27 mouse cellular contexts compared by ENCODE assay signal in genomic region chr19:56316531-56316930, GRCm38 (mm10). TPM values are rescaled to one million over a fixed set of nuclear protein-coding genes. Genes with fewer than 3 reads are reported as not detected.
DNase-seq lines count a peak whose midpoint lies in the region; ATAC-seq and TF ChIP-seq lines count a peak whose summit lies in the region.
"Had no signal": no experiment of that assay in that cellular context is flagged by ENCODE, and none has a peak within 500 bp of the region (broad histone marks: within the 10 kb centered on the region; RNA-seq: fewer than 3 reads in every experiment).

No protein-coding gene starts in this region.

- H3K27ac ChIP-seq in heart, embryonic 13.5 days (replicated peaks), result 0 out of 2 replicates have a peak overlapping the region, but pooled peaks have one; percentile 10
- H3K27ac ChIP-seq in testis, adult 2 months (ENCODE audit: control insufficient read depth, insufficient read depth, low read depth, low read length), result peak overlapping the region; percentile 20; the same call in 1 of the 2 replicates
- H3K27ac ChIP-seq: embryonic facial prominence, embryonic 10.5 days; embryonic facial prominence, embryonic 12.5 days; forebrain, embryonic 13.5 days; forebrain, embryonic 15.5 days had no signal

- ATAC-seq in heart, embryonic 13.5 days (ENCODE audit: extremely low read depth, insufficient number of reproducible peaks, low FRiP score, low TSS enrichment), result no peak
- ATAC-seq: activated CD4-positive, CD25-positive, alpha-beta regulatory T cell, adult 4 months; CD4-positive, CD25-positive, alpha-beta regulatory T cell, adult 4 months; forebrain, embryonic 13.5 days; forebrain, embryonic 15.5 days; forebrain, postnatal 0 days; Patski had no signal

- WGBS in heart, embryonic 13.5 days, result 43% methylated on average over 3 of the region's 3 CpGs

- no peak for TF ChIP-seq CTCF in testis, adult 2 months (IDR thresholded peaks at IDR 0.05; ENCODE audit: control insufficient read depth, insufficient read depth, insufficient replicate concordance, low read depth, low read length)

- H3K9me3 ChIP-seq in heart, embryonic 13.5 days, result no peaks in the 10 kb centered on the region
- H3K9me3 ChIP-seq: embryonic facial prominence, embryonic 10.5 days; embryonic facial prominence, embryonic 12.5 days; forebrain, embryonic 13.5 days; forebrain, embryonic 15.5 days; G1E had no signal

- peak; percentile 55 to 85 for DNase-seq in adrenal gland, adult (ENCODE audit: inconsistent age in 2 of 2, low spot score in 1 of 2)
- DNase-seq in adrenal gland, postnatal 14 days, result no peak
- peak; percentile 37 for DNase-seq in adrenal gland, adult 8-10 months
- DNase-seq in adrenal gland, postnatal 10 days, result no peak
- DNase-seq in heart, adult 9 months (ENCODE audit: low spot score in 2 of 2), result no peak
- no peak for DNase-seq in testis, postnatal 14 days (ENCODE audit: low spot score)
- DNase-seq: B cell, adult 2 months; cerebellum, adult 11 months; cerebellum, adult 18-20 months; cerebellum, adult 8-10 months; cerebellum, adult 9-11 months; cerebellum, postnatal 25 days; forebrain, postnatal 0 days had no signal

- peaks cover 4% of the 10 kb centered on the region; the same call in 1 of the 2 replicates for H3K27me3 ChIP-seq in heart, embryonic 13.5 days (replicated peaks)
- H3K27me3 ChIP-seq in testis, adult 2 months (ENCODE audit: control insufficient read depth, insufficient read depth, low read length), result no peaks in the 10 kb centered on the region
- H3K27me3 ChIP-seq: embryonic facial prominence, embryonic 12.5 days; forebrain, embryonic 13.5 days; forebrain, embryonic 15.5 days had no signal

- peaks cover 20% of the 10 kb centered on the region for H3K36me3 ChIP-seq in heart, embryonic 13.5 days
- H3K36me3 ChIP-seq in testis, adult 2 months (ENCODE audit: control insufficient read depth, insufficient read depth, low read length), result no peaks in the 10 kb centered on the region
- H3K36me3 ChIP-seq: embryonic facial prominence, embryonic 10.5 days; embryonic facial prominence, embryonic 12.5 days; forebrain, embryonic 15.5 days; G1E had no signal

- no peak overlapping the region for H3K9ac ChIP-seq in heart, embryonic 13.5 days
- H3K9ac ChIP-seq: embryonic facial prominence, embryonic 12.5 days; forebrain, embryonic 13.5 days; forebrain, embryonic 15.5 days; forebrain, postnatal 0 days had no signal

- no peak for TF ChIP-seq POLR2A in testis, adult 2 months (IDR thresholded peaks at IDR 0.05; ENCODE audit: control insufficient read depth, low read depth, low read length)

- no peak overlapping the region for H3K4me2 ChIP-seq in heart, embryonic 13.5 days
- H3K4me2 ChIP-seq: embryonic facial prominence, embryonic 12.5 days; forebrain, embryonic 13.5 days; forebrain, embryonic 15.5 days had no signal

- H3K4me3 ChIP-seq in heart, embryonic 13.5 days, result no peak overlapping the region
- no peak overlapping the region for H3K4me3 ChIP-seq in testis, adult 2 months (ENCODE audit: control insufficient read depth, low read depth, low read length)
- H3K4me3 ChIP-seq: embryonic facial prominence, embryonic 10.5 days; embryonic facial prominence, embryonic 12.5 days; forebrain, embryonic 13.5 days; forebrain, embryonic 15.5 days had no signal

- H3K4me1 ChIP-seq in heart, embryonic 13.5 days, result peaks cover 11% of the 10 kb centered on the region
- H3K4me1 ChIP-seq in testis, adult 2 months (ENCODE audit: control insufficient read depth, insufficient read depth, low read length), result no peaks in the 10 kb centered on the region; the same call in none of the 2 replicates

RNA-seq across cellular contexts. Expression of gene Habp2, which starts 29.6 kb away (rescaled TPM):
- 0.86 and 19.1 TPM in 2 replicates for total RNA-seq in adrenal gland, postnatal 14 days (2021)
- not detected for total RNA-seq in adrenal gland, adult 8-10 months (2022)
- total RNA-seq in adrenal gland, postnatal 10 days (2021), result 10 to 100 TPM; 11.6 to 25.7 TPM
- 1.2 and 4.3 TPM in 2 replicates for polyA plus RNA-seq in heart, embryonic 13.5 days (2015; fragmentation: Nextera tagmentation; extraction: Ambion mirVana)
- 0.13 TPM in 1 of 2 replicates, not detected in the other for polyA plus RNA-seq in testis, adult 2 months (2012; rRNA removed)
- total RNA-seq: CH12.LX; forebrain, postnatal 0 days had no signal
- polyA plus RNA-seq: activated CD4-positive, CD25-positive, alpha-beta regulatory T cell, adult 4 months; brain, embryonic 14.5 days; cortical plate, adult 2 months; embryonic facial prominence, embryonic 10.5 days; embryonic facial prominence, embryonic 12.5 days; forebrain, embryonic 11.5 days; forebrain, embryonic 15.5 days; forebrain, postnatal 0 days; G1E had no signal

Comparison
In these comparisons a context has a peak if more than half of its experiments do, and no peak if none do; other contexts are left out.
1. DNase-seq: peak in adrenal gland, adult (2 of 2) and adrenal gland, adult 8-10 months (single experiment); none in adrenal gland, postnatal 14 days (single experiment), adrenal gland, postnatal 10 days (single experiment), heart, adult 9 months (0 of 2) and testis, postnatal 14 days (single experiment).